ENCODE assay signal across 27 mouse cellular contexts in the genomic region with DNA sequence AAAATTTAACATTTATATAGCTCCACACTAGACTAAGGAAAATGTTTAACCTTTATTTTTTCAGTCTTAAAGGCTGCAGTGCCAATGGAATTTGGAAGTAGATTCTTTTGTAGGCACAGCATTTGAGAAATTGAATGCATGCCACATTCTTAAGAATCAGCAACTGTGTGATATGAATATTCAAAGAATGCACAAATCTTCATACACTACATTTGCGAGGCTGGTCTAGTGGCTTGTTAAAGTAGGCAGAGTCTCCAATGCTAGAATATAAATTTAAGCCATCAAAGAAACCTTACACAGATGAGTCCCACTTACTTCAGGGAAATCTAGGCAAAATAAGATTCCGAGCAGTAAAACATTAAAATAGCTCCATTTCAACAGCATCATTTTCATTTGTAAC.
DNase-seq lines count a peak whose midpoint lies in the region; TF ChIP-seq lines count a peak whose summit lies in the region.
"Had no signal": no experiment of that assay in that cellular context is flagged by ENCODE, and none has a peak within 500 bp of the region (broad histone marks: within the 10 kb centered on the region; RNA-seq: fewer than 3 reads in every experiment).

No protein-coding gene starts in this region.

- no peak overlapping the region for H3K4me3 ChIP-seq in left cerebral cortex, adult 2 months
- H3K4me3 ChIP-seq: embryonic facial prominence, embryonic 12.5 days; hindbrain, embryonic 10.5 days; hindbrain, embryonic 15.5 days; limb, embryonic 12.5 days; liver, embryonic 15.5 days had no signal

- no peak overlapping the region for H3K27ac ChIP-seq in left cerebral cortex, adult 2 months
- H3K27ac ChIP-seq: embryonic facial prominence, embryonic 12.5 days; hindbrain, embryonic 10.5 days; hindbrain, embryonic 15.5 days; limb, embryonic 12.5 days; liver, embryonic 15.5 days; stomach, postnatal 0 days had no signal

- intact Hi-C loops in left cerebral cortex, postnatal 14 days (cut with DNase I): no loop called here
- intact Hi-C loops in left cerebral cortex, adult 2 months (cut with DNase I): no loop called here

- no peak for TF ChIP-seq CTCF in left cerebral cortex, adult 2 months (IDR thresholded peaks at IDR 0.05)

- DNase-seq in frontal cortex, adult 2 months (ENCODE audit: extremely low spot score in 1 of 2, low spot score in 1 of 2): peak; percentile 6 to 52
- no peak for DNase-seq in frontal cortex, postnatal 25 days (ENCODE audit: low spot score in 2 of 2)
- peak; percentile 5 to 61 for DNase-seq in left cerebral cortex, postnatal 14 days (ENCODE audit: low spot score in 2 of 2)
- DNase-seq in left cerebral cortex, adult 2 months (ENCODE audit: extremely low spot score in 1 of 2, low spot score in 2 of 2): no peak
- DNase-seq in brain, adult 2 months (ENCODE audit: low read depth, low spot score): peak; percentile 63
- peak; percentile 60 for DNase-seq in telencephalon, adult 2 months (ENCODE audit: low read depth, low spot score)
- no peak for DNase-seq in adrenal gland, postnatal 10 days
- DNase-seq: adrenal gland, postnatal 36 days; cerebellum, adult 11 months; cerebellum, adult 9-10 months; cerebellum, postnatal 36 days; embryo, embryonic 11 days; gastrocnemius, postnatal 10 days; heart, postnatal 14 days; kidney, adult 11 months; kidney, postnatal 14 days; lung, embryonic 14.5 days; lung, postnatal 14 days; midbrain, embryonic 14.5 days; right cerebral cortex, postnatal 4 days; thymus, postnatal 4 days had no signal

Comparison
In these comparisons a context has a peak if more than half of its experiments do, and no peak if none do; other contexts are left out.
1. DNase-seq: peak in frontal cortex, adult 2 months (2 of 2), left cerebral cortex, postnatal 14 days (2 of 2), brain, adult 2 months (single experiment) and telencephalon, adult 2 months (single experiment); none in frontal cortex, postnatal 25 days (0 of 2), left cerebral cortex, adult 2 months (0 of 2) and adrenal gland, postnatal 10 days (single experiment).